Mouse (Mus musculus) cerebellum, postnatal 10 days (tissue): ENCODE measurements around the gene Tunar.
A peak's percentile ranks its signal among the peaks of the same experiment; 100 is the strongest.

Experiments
- DNase-seq, 2 experiments: peaks; one replicate each; pipeline ENCODE4 v3.0.0; 2021; ENCODE audit warnings: mixed read lengths in 2 of 2

Gene Tunar

DNA sequence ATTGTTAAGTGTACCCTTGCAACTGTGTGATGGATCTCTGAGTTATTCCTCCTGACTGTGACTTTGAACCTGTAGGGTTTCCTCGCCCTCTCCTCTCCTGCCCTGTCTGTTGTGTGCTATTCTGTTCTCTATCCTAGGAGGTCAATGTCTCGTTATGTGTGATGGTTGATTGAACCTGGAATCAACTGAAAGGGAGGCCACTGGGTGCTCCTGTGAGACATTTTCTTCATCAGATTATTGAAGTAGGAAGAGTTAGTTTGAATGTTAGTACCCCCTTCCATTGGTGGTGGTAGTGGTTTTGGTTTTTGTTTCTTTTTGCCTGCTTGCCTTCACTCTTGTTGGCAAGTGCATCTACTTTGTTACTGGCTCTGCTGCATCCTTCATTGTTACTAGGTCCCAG lies at the start of gene Tunar:
Tunar (plus strand) TSS at position 301 of the 400 bp plus-strand sequence.
- no peak for DNase-seq

DNA sequence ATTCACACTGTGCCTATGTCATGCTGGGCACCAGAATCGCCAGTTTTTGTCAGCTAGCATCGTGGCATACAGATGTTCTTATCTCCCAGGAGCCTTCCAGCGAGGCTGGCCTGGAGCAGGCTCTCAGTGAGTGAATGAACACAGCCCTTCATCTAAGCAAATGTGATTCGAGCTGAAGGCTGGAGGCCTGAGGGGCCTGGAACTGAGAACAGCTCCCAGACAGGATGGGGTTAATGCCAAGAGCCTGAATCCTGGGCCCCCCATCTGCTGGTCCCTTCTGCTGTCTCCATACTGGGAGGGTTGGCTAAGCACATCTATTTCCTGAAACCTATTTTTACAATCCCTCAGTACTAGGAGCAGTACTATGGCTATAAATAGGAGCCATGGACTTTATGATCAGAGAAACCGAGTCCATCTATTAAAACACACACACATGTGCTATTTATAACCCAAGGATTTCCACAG lies 21.1 kb upstream of the Tunar start:
- peak; percentile 87 to 90 for DNase-seq

DNA sequence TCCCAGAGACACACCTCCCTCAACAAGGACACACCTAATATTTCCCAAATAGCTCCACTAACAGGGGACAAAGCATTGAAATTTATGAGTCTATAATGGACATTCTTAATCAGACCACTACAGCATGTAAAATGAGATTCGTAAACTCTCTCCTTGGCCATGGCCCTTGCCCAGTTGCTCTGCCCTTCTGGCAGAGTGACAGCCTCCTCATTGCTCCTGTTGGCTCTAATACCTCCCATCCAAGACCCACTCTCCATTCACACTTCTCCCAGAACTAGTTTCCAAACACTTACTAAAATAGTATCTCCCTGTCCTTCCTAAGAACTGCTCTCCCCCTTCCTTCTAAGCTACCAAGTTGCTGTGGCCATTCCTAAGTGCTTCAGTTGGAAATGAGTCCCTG lies 19.3 kb upstream of the Tunar start:
- DNase-seq: peak; percentile 51 to 59

DNA sequence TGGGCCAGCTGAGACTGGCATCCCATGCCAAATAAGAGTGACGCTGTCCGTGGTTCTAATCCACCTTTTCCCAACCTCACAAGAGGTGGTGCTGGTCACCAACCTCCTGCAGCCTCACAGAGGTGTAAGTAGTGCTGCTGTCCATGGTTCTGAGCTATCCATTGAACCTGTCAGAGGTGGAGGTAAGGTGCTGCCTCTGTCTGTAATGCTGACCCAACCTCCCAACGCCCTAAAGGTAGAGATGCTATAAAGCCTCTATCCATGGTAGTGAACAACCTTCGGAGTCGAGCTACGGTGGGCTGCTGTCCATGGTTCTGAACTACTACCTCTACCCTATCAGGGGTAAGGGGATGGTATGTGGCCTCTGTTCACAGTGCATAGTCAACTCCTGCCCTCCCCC lies 11.5 kb upstream of the Tunar start:
- DNase-seq: no peak

DNA sequence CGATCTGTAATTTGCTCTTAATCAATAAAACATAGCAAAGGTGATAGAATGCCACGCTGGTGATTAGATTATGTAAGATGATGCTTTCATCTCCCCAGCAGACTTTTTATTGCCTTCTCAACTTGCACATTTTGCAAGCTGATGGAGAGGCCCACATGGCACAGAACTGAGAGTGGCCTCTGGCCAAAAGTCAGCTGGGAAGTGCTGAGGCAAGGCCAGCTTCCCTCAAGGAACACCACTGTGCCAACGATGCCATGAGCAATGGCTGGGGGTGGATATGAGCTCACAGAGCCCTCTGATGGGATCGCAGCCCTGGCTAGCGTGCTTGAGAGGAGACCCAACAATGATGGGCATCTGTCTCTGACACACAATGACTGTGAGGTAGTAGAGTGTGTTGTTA lies 6.6 kb upstream of the Tunar start:
- peak; percentile 89 to 94 for DNase-seq

DNA sequence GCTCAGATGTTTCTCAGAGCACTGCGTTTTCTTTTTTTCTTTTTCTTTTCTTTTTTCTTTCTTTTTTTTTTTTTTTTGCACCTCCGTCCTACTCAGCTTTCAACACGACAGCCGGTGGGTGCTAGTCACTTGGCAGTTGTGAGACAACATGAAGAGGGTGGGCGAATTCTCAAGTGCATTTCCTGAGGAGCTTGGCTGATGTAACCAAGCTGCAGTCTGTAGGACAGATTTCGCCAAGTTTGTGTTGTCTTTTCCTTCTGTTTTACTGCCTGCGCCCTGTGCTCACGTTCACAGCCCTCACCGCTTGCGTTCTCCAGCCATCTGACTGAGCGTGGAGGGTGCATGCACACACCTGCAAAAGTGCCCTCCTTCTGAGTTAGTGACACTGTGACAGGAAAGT lies 5.3 kb upstream of the Tunar start:
- peak in 1 of 2 experiments; percentile 29 for DNase-seq

DNA sequence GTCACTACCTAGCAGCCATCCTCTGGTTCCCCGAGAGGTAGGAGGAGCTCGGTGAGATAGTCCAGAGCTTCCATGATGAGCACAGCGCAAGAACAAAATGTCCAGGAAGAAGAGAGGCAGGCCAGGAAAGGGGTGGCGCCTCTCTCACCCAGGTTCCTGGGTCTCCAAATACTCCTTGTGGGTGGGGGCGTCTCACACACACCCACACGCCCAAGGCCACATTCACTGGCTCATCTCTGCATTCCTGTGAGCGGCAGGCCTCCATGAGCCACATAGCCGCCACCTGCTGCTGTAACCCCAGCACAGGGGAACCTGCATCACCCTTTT lies 2.4 kb downstream of the Tunar start:
- DNase-seq: no peak

DNA sequence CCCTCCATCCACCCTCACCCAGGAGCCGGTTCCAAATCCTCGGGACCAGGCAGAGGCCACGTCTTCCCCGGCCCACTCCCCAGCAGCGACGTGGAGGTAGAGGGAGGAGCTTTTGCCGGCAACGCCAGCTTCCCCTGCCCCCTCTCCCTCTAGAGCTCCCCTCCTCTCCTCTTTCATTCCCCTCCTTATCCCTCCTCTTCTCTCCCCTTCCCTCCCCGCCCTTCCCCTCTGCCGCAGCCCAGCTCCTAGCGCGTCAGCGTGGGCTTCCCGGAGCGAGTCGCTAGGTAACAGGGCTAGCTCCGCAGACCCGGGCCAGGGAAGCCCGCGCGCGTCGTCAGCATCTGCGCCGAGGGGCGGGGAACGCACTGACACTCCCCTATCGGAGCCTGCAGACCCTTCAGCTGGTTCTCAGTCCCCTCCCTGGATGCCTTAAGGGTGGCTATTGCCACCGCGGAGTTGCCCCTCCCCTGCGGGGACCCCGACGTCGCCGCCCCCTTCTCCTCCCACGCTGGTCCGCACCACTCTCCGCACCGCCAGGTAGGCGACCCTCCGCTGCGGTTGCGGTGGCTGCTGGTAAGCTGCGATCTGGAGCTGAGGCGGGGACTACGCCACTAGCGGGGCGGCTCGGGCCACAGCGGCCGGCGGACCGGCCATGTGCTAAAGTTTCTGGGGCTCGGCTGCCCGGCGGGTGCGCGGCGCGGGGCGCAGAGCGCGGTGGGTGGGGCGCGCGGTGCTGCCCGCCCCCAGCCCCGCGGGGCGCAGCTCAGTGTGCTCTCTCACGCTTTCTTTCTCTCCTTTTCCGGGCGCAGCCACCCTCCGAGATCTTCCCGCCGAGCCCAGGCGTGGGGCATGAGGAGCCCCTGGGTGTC lies 3.0 kb downstream of the Tunar start:
- peak; percentile 78 to 83 for DNase-seq

DNA sequence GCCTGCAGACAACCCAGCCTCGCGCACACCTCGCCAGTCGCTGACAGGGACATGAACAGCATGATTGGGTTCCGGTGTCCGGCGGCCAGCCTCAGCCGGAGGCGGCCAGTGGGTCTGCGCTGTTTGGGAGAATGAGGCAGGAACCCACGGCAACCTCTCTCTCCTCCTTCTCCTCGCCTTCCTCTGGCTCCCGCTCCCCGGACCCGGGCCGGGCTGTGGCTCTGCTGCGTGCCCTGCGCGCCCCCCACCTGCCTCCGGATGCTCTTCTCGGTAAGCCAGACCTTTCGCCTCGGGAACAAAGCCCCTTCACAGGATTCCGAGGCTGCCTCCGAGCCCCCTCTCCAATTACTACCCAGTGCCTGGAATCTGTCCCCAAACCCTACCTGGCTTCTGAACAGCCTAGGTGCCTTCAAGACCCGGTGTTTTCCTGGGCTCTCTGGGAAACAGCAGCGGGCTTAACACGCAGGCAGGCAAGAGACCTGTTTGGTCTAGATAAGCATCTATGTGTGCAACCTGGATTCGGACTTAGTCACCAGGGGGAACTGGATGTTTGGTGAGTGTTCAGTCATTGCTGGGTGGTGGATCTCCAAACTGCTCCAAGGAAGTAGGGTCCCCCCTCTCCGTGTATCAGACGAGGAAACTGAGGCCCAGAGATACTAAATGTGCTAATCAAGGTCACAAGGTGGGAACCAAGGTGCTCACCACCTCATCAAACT lies 3.8 kb downstream of the Tunar start:
- DNase-seq: peak; percentile 71

DNA sequence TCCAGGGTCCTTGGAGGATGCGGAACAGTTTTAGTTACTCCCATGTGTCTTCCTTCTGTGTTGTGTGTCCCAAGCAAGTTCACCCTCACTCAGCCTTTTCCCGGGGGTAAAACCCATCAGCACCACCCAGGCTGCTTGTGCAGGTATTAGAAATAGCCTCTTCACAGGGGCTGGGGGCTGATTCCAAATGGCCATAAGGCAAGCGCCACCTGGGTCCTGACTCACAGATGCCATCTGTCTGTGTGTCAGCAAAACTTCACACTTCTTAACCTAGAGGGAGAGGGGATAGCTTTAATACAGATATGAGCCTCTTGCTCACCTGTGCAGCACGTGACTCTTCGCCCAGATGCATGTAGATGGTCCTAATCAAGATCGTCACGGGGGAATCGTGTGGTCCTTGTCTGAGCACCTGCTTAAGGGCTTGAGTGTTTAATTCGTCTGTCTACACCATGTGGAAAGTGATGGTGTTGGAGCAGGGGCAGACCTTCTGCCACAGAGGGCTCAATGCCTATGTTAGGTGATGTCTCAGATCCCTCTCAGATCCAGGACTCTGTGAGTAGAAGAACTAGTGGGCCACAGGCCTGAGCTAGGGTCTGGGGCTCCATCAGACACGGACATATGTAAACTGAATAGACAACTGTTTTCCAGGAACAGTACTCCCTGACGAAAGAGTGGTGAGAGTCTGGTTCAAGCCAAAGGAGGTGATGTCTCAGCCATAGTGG lies 4.7 kb downstream of the Tunar start:
- DNase-seq: peak; percentile 79 to 82

DNA sequence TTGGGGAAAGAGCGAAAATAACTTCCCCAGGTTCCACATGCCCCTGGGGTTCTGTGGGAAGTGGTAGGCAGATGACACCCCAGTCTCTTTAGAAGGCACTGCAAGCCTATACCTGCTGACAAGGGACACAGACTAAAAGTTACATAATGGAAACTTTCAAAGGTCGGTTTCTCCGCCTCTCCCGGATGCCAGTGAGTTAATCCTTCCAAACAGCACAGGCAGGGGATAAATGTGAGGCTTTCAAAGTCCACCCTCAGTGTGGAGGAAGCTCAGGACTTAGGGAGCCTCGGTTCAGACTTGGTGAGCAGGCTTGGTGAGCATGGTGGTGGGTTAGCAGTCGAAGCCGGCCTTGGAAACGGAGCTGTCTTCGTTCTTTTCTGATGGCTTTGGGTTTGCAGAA lies 7.9 kb downstream of the Tunar start:
- DNase-seq: peak in 1 of 2 experiments; percentile 5

DNA sequence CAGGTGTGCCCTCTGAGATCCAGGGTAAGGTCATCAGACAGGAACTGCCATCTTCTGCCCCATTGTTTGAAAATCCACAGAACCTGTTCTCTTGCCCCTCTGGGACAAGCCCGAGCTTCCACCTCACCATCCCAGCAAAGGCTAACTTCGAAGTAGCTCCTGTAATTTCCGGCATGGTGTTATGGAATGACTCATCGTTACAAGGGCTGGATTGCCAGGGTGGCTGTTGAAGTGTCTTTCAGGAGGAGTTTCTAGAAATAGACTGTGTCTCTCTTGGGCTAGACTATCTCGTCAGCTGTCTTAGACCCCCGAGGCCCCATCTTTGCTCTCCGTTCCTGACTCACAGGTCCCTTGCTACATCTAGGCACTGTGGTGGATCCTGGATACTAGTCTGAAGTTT lies 10.8 kb downstream of the Tunar start:
- no peak for DNase-seq

DNA sequence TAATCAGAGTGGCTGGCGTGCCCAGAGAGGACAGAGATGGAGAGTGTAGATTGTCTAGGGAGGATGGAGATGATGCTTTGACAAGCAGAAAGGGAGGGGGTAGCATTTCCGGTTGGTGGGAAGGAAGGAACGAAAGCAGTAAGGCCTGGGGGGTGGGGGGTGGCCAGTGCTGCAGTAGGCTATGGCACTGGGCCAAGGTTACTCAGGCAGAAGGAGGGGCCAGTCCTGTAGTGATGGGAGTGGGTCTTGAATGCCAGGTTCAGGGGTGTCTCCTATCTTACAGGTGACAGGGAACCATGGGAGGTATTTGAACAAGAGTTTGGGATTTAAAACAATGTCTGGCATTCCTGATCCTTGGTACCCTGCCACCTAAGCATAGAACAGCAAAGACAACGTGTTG lies 13.2 kb downstream of the Tunar start:
- peak; percentile 72 to 73 for DNase-seq

DNA sequence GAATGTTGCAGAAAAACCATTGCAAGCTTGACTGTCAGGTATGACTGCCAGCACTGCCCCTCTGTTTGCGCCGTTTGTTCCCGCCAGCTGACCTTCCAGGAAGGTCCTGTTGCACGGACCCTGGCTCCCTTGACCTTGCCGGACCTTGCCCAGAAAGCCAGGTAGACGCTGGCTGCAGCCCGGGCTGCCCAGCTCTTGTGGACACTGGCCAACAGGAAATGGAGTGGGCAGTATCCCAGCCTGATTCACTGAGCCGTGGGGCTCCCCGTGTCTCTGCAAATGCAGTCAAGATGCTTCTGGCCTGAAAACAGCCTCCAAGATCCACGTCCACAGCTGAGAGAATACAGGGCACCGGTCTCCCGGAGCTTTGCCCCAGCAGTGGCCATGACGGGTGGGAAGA lies 13.6 kb downstream of the Tunar start:
- peak; percentile 92 to 93 for DNase-seq

DNA sequence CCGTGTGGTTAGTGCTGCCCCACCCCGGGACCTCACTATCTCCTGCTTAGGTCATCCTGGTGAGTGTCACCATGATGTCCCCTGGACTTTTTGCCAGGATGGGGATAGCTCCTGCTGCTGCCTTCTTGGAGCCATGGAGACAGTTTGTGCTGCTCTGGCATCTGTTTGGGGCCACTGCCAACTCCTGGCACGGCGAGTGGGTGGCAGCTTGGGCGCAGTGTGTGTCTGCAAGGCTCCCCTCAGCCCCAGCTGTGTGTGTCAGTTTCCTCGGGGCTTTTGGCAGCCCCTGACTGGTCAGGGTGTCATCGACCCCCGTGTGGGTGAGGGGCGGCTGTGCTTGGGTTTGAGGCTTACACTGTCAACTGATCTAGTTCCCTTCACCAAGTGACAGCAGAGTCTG lies 20.6 kb downstream of the Tunar start:
- DNase-seq: peak; percentile 95 to 97

DNA sequence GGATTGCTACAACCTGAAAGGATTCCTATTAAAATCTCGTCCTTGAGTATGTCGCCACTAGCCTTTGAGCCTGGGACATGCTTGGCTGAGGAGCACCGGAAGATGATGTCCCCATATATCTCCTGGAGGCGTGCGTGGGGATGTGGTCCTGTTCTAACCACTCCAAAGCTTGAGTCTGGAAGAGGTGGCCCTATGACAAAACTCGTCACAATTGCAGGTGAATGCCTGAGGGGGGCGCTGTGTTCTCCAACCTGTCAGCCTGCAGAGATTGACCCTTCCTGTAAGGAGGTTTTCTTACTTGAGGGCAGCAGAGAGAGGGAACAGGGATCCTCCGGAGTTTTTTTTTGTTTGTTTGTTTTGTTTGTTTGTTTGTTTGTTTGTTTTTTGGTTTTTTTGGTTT lies 21.1 kb downstream of the Tunar start:
- DNase-seq: peak; percentile 40 to 50

DNA sequence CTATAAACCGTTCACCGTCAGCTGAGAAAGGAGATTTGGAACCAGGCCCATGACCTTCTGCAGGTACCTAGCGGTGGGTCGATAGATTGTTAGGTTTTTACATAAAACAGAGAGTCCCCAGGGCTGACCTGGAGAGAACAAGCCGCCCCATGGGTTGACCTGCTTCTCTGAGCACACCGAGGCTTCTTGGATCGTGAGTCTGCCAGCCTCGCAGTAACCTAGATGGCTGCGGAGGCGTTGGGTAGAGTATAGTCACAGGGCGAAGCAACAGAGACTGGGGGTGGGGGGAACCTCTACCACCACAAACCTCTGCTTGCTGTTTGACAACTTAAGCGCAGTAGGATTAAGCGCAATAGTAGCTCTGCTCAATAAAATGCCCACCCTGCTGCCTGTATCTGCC lies 23.1 kb downstream of the Tunar start:
- DNase-seq: no peak

DNA sequence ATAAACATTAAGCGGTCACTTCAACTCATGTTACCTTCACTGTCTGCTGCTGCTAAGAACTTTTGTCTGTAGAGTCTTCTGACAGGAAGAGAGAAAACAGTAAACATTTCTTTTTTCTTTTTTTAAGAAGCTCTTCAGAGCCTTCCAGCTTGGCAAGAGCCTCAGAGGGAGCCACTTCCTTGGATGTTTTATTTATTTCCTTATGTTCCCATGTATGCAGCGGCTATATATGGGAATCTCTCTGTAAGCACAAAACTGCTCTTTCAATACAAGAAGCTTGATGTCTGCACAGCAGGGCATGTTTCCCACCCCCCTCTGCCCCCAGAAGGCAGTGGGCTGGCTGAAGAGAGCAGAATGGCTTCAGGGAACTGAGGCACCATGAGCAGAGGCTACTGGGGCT lies 30.0 kb downstream of the Tunar start:
- no peak for DNase-seq

DNA sequence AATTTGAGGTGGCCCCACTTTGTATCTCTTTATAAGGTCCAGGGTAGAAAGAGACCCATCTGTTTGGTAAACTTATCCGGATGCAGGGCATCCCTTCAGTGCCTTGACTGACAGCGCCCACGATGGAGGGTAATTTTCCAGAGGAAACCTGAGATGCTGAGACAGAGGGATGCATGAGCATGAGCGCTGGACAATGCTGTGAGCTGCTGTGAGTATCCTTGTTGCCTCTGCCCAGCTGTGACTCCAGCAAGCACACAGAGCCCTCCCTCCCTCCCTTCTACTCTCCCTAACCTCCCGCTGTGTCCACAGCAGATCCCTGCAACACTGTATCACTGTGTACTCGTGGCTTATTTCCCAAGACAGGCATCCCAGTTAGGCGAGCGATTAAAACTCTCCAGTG lies 40.9 kb downstream of the Tunar start:
- DNase-seq: no peak

DNA sequence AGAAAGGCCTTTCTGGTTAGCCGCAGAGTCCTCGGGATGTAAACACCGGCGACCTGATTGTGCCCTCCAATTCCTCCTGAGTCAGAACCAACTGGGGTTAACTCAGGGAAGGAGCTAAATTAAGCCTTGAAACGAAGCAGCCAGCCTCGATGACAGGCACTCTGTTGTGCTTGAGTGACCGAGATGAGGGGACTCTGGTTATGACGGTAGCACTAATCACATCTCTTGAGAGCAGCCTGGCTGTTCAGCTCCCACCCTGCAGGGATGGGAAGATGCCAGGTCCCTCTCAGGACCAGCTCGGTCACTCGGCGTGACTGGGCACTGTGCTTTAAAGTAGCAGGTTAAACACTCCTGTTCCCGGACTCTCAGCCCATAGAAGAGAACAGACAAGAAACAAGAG lies 43.3 kb downstream of the Tunar start:
- DNase-seq: peak; percentile 70

DNA sequence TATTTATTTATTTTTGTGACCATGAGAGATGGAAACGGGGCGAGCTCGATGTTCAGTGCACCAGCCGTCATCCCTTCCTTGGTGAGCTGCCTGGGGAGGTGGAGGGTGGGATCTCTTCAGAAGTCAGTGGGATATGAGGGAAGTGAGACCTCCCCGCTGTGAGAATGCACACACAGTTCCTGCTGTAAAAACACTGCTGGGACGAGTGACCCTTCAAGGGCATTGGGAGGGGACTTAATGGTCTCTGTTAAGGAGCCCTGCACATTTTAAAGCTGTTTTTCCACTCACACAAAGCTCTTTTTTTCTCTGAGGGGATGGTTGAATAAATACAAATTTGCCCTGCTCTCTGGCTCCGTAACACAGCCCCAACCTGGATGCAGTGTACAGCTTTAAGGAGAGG lies 49.1 kb downstream of the Tunar start:
- no peak for DNase-seq

DNA sequence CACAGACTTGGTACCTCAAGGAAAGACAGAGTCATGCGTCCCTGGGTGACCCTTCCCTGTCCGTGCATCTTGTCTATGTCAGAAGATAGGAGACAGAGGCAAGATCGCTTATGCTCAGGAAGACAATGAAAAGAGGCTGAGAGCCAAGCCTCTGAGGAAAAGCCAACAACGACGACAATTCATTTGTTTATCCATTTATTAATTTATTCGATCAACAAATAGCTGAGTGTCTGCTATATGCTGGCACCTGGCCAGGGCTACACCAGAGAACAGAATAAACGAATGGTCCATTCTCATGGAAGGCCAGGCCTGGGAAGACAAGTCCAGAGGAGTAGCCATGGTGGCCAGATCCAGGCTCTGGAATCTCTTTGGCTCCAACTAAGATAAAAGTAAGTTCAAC lies 61.0 kb downstream of the Tunar start:
- peak; percentile 29 to 45 for DNase-seq

DNA sequence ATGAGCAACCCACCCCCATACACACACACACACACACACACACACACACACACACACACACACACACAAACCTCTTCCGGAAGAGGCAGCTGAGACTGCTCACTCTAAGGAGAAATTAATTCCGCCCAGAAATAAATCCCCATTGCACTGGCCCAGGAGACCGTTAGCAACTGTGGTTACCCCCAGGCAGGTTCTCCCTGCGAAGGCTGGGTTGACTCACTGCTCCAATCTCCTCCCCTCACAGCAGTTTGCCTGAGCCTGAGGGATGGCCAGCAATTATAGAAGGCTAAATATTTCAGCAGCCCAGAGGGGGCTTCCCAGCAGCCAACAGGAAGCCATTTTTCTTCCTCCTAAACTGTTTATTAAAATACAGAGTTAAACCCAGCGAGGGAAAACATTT lies 64.5 kb downstream of the Tunar start:
- DNase-seq: no peak

DNA sequence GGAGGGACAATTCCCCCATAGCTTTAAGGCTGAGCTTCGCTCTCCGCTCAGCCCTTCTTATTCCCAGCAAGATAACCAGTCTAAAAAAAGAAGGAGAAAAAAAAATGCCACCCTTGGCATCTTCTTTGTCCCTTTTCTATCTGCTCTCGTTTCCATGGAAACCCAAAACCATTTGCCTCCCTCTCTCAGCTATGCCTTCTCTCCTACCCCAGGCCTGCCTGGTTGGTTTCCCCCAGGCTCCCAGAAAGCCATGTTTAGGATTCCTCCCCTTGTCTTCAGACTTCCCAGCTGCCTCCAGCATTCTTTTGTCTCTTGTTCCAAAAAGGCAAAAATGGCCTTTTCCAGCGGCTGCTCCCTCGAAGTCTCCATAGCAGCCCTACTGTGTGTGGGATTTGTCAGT lies 70.1 kb downstream of the Tunar start:
- DNase-seq: no peak
